Mouse (Mus musculus) mature B cell (primary cell): ENCODE data around the gene Zfx.

Source experiments
- in situ Hi-C: fragments of 300-500 bp; cut with MboI; formaldehyde crosslinking; loops from 2 replicates; pipeline ENCODE4 v1.14.3; 2019

Zfx gene

GRCm38 (mm10) chrX:94123059-94123839 lies at the start of gene Zfx:
Zfx (minus strand) TSS chrX:94123702.
- in situ Hi-C loops = no loop called here

GRCm38 (mm10) chrX:94169348-94169747 lies 45.8 kb upstream of the Zfx start:
- in situ Hi-C loops = no loop called here

DNA sequence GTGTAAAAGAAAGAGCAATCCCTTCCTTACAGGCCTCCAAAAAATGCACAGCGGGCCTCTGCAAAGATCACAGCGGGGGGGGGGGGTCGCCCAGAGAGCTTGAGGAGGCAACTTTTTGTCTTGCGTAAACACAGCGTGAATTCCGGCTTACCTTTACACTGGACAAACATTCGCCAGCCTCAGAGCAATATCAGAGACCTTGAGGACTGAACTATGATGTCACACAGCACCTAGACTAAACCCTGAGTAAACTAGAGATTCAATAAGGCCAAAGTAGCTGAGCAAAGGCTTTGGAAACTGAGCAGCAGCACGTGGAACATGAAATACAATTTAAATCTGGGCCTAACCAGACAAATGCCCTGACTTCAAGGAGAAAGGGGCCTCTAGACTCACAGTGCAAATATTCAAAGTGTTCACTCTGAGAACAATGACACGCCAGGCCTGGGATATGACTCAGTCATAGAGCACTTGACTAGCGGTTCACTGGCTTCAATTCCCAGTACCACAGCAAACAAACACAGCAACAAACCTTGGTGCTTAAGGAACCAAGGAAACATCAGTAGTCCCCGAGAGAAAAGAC lies 28.8 kb upstream of the Zfx start:
- in situ Hi-C loops = no loop called here

DNA sequence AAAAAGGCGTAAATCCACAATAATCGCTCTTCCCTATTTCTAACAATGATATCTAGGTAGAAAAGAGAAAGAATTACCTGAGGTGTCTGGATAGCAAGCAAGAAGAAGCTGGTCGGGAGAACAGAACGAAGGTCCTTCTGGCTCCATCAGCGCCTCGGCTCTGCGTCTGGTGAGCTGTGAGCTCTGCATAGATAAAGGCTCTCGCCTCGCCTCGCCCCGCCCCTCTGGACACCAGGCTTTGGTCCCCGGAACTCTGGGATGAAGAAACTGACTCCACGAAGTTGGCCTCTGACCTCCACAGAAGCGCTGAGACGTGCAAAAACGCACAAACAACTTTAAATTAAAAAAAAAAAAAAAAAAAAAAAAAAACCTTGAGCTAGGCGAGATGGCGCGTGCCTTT lies 27.0 kb upstream of the Zfx start:
- in situ Hi-C loops = no loop called here

GRCm38 (mm10) chrX:94142004-94142771 lies 18.7 kb upstream of the Zfx start:
- in situ Hi-C loops = no loop called here

GRCm38 (mm10) chrX:94140080-94140479 lies 16.6 kb upstream of the Zfx start:
- in situ Hi-C loops = no loop called here

DNA sequence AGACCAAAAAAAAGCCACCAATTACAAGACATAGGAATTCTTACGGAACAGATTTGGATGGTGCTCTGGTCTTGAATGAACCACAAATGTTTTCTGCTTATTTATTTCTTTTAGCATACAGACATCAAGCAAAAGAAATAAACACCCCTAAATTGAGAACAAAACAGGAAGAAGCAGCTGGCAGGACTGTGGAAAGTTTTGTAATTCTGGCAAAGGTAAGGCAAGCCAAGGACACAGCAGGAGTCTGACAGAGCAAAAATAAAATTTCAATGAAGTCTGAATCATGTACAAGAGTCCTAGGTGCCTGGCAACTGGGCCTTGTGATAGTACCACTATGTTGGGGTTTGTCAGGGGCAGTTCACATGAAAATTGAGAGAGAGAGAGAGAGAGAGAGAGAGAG lies 14.8 kb upstream of the Zfx start:
- in situ Hi-C loops = no loop called here

- in situ Hi-C loops = no loop called here
Measured at GRCm38 (mm10) chrX:94135084-94135483, 11.6 kb upstream of the Zfx start.

DNA sequence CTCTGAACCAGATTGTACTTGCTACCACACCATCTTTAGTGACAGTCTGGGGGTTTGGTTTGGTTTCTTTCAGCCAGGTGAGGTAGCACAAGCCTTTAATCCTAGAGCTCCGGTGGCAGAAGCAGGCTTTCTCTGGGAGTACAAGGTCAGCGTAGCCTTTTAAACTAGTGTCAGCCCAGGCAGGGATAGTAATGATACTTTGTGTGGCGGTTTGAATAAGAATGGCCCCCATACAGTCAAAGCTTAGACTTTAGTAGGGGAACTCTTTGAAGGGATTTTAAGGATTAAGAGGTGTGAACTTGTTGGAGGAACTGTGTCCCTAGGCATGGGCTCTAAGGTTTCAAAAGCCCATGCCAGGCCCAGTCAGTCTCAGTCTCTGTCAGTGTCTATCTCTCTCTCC lies 10.0 kb upstream of the Zfx start:
- in situ Hi-C loops = no loop called here

- in situ Hi-C loops = no loop called here
Measured at GRCm38 (mm10) chrX:94132239-94132638, 8.7 kb upstream of the Zfx start.

GRCm38 (mm10) chrX:94129712-94130111 lies 6.2 kb upstream of the Zfx start:
- in situ Hi-C loops = no loop called here

DNA sequence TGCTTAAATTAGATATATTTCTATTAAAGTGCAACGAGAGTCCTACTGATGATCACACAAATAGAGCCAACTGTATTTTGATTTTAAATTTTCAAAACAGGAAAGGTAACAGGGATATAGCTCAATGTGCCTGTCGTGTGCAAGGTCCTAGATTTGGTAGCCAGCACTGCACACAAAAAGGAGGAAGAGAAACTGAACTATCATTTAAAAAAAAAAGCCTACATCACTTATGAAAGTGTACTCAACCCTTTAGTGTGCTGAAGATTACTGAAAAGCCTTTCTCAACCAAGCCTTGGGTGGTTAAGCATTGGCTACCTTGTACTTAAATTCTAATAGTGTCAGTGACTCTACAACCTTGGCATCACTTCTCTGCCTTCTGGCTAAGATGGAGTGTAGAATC lies 2.4 kb upstream of the Zfx start:
- in situ Hi-C loops = no loop called here

- in situ Hi-C loops = no loop called here
Measured at GRCm38 (mm10) chrX:94122709-94123058, 818 bp downstream of the Zfx start.

- in situ Hi-C loops = no loop called here
Measured at GRCm38 (mm10) chrX:94121866-94122708, 1.4 kb downstream of the Zfx start.

GRCm38 (mm10) chrX:94121161-94121856 lies 2.2 kb downstream of the Zfx start:
- in situ Hi-C loops = no loop called here

- in situ Hi-C loops = no loop called here
Measured at GRCm38 (mm10) chrX:94118350-94118749, 5.2 kb downstream of the Zfx start.

- in situ Hi-C loops = no loop called here
Measured at GRCm38 (mm10) chrX:94115882-94116281, 7.6 kb downstream of the Zfx start.

GRCm38 (mm10) chrX:94105964-94106363 lies 17.5 kb downstream of the Zfx start:
- in situ Hi-C loops = no loop called here

DNA sequence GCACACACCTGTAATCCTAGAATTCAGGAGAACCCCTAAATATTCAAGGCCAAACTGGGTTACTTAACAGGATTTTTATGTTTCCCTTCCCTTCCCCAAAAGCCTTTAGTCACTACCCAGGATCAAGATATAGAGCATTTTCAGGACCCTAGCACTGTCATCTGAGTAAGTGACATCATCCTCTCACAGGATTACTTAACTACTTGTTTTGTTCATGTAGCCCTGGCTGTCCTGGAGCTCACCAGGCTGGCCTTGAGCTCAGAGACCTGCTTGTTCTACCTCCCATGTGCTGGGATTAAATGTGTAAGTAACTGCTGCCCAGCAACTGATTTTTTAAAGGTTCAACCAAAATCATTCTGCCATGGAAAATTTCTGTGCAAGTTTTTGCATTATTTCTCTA lies 20.6 kb downstream of the Zfx start:
- in situ Hi-C loops = no loop called here

DNA sequence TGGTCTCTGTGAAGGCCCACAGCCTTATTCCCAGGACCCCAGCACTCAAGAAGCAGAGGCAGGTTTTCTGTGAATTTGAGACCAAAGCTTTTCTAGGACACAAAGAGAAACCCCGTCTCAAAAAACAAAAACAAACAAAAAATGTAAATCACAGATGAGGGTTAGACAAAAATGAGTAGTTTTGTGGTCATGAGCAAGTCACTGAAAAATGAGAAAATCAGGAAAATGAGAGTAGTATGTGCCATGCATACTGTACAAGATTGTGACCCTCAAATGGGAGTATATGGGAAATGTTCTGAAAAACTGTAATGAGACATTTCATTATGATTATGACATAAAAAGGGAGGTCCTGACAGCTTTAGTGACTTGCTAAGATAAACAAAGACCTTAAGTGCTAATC lies 22.9 kb downstream of the Zfx start:
- in situ Hi-C loops = no loop called here

GRCm38 (mm10) chrX:94091001-94091400 lies 32.5 kb downstream of the Zfx start:
- in situ Hi-C loops = no loop called here

- in situ Hi-C loops = no loop called here
Measured at GRCm38 (mm10) chrX:94061246-94061645, 62.3 kb downstream of the Zfx start.
